Mouse (Mus musculus): ENCODE data around the gene Sprr2a1. TPM values are rescaled to one million over a fixed set of nuclear protein-coding genes. Genes with fewer than 3 reads are reported as not detected.
"Not testable (repeated sequence)": the region's sequence is repeated elsewhere in the genome, so short reads cannot be mapped to it uniquely, and the experiment has no call there.

Sprr2a1 gene
- polyA plus RNA-seq, 1 experiment, result not detected

DNA sequence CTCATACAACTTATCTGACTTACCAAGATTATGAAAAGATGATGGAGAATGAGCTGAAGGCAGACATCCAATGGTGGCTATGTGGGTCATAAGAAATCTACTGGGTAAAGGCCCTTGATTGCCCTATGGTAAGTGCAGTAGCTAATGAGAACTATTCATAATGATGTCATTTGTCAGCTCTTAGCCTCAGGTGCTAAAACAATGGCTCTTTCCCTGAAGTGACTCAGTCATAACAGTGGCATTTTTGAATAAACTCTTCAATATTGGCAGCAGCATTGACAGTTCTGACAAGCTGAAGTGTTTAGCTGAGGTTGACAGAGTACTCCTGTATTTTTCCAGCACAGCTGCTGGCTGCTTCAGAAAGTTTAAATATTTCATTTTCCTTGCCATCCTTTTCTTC lies 32.9 kb downstream of the Sprr2a1 start:
- not testable (repeated sequence) for H3K4me1 ChIP-seq (ENCODE audit: control insufficient read depth, insufficient read depth, insufficient read length, low read length); H3K4me3 ChIP-seq (ENCODE audit: insufficient read depth, low read depth, low read length); H3K27ac ChIP-seq (replicated peaks; ENCODE audit: low read depth, low read length)

DNA sequence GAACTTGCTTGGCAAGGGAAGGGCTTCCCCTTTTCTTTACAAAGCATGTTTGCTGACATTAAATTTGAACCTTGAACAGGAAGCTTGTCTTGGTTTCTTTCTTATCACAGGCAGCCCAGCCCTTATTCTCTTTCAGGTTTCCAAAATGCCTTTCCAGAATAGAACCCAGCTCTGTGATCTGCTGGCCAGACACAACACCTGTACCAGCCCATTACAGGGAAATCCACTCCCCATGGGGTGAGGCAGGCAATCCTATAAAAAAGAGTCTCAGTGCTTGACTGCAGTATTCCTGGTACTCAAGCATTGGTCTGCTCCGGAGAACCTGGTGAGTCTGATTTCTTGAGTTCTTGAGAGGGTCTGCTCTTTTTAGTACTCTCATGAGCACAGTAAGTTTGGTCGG lies 34.9 kb downstream of the Sprr2a1 start:
- not testable (repeated sequence) for H3K4me3 ChIP-seq (ENCODE audit: insufficient read depth, low read depth, low read length); H3K4me1 ChIP-seq (ENCODE audit: control insufficient read depth, insufficient read depth, insufficient read length, low read length); H3K27ac ChIP-seq (replicated peaks; ENCODE audit: low read depth, low read length)

DNA sequence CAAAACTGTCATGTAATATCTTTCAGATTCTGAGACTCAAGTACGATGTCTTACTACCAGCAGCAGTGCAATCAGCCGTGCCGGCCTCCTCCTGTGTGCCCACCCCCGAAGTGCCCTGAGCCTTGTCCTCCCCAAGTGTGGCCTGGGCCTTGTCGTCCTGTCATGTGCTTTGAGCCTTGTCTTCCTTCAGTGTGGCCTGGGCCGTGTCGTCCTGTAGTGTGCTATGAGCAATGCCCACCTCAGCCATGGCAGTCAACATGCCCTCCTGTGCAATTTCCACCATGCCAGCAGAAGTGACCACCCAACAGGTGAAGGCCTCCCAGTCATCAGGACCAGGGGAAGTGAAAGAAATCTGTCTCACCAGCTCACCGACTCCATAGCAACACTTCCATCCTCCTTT lies 38.3 kb downstream of the Sprr2a1 start:
- H3K4me3 ChIP-seq (ENCODE audit: insufficient read depth, low read depth, low read length); H3K4me1 ChIP-seq (ENCODE audit: control insufficient read depth, insufficient read depth, insufficient read length, low read length); H3K27ac ChIP-seq (replicated peaks; ENCODE audit: low read depth, low read length): not testable (repeated sequence)

DNA sequence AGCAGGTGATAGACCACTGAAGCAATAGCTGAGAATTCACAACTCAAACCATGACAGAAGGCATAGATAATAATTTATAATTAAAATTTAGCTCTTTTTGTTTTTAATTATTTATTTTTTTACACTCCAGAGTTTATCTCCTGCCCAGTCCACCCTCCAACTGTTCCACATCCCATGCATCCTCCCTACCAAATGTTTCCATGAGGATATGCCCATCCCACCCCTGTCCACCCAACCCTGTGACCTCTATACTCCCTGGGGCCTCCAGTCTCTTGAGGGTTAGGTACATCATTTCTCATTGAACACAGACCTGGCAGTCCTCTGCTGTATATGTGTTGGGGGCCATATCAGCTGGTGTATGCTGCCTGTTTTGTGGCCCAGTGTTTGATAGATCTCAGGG lies 42.9 kb downstream of the Sprr2a1 start:
- H3K27ac ChIP-seq (replicated peaks; ENCODE audit: low read depth, low read length); H3K4me3 ChIP-seq (ENCODE audit: insufficient read depth, low read depth, low read length); H3K4me1 ChIP-seq (ENCODE audit: control insufficient read depth, insufficient read depth, insufficient read length, low read length): not testable (repeated sequence)

DNA sequence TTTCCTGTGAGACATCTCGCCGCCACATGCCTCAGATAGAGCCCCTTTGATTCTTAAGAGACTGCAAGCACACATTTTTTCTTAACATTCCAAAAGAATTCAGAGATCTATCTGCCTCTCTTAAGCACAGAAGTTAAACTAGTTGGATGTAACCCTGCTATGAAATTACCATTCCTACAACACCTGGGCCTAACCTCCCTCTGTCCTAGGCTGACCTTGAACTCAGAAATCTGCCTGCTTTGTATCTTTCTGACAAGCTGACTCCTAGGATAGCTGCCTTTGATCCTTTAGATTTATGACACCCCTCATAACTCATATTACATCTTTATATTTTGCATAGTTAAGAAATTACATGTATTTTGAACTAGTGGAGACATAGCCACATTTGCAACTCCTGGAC lies 47.9 kb downstream of the Sprr2a1 start:
- H3K27ac ChIP-seq (replicated peaks; ENCODE audit: low read depth, low read length); H3K4me3 ChIP-seq (ENCODE audit: insufficient read depth, low read depth, low read length); H3K4me1 ChIP-seq (ENCODE audit: control insufficient read depth, insufficient read depth, insufficient read length, low read length): not testable (repeated sequence)

Other genes starting within 250 kb of the Sprr2a1 start
- not detected in 2 replicates for gene Pglyrp3, start 201.2 kb upstream of the Sprr2a1 start, polyA plus RNA-seq (2012; ENCODE audit: insufficient read depth, insufficient read length, missing spikeins)
- gene Lor, start 132.7 kb upstream of the Sprr2a1 start, polyA plus RNA-seq (2012; ENCODE audit: insufficient read depth, insufficient read length, missing spikeins), result 1.1 and 3.2 TPM in 2 replicates
- gene Prr9, start 91.9 kb upstream of the Sprr2a1 start, polyA plus RNA-seq (2012; ENCODE audit: insufficient read depth, insufficient read length, missing spikeins), result not detected in 2 replicates
- gene Lelp1, start 73.1 kb upstream of the Sprr2a1 start, polyA plus RNA-seq (2012; ENCODE audit: insufficient read depth, insufficient read length, missing spikeins), result not detected in 2 replicates
- gene Sprr2a2, start 121 bp downstream of the Sprr2a1 start, polyA plus RNA-seq (2012; ENCODE audit: insufficient read depth, insufficient read length, missing spikeins), result not detected in 2 replicates
- not detected in 2 replicates for gene Sprr2a3, start 69.6 kb downstream of the Sprr2a1 start, polyA plus RNA-seq (2012; ENCODE audit: insufficient read depth, insufficient read length, missing spikeins)
- gene Sprr2b, start 100.8 kb downstream of the Sprr2a1 start, polyA plus RNA-seq (2012; ENCODE audit: insufficient read depth, insufficient read length, missing spikeins), result not detected in 2 replicates
- gene Sprr2d, start 123.3 kb downstream of the Sprr2a1 start, polyA plus RNA-seq (2012; ENCODE audit: insufficient read depth, insufficient read length, missing spikeins), result not detected in 2 replicates
- gene Sprr2e, start 136.3 kb downstream of the Sprr2a1 start, polyA plus RNA-seq (2012; ENCODE audit: insufficient read depth, insufficient read length, missing spikeins), result not detected in 2 replicates
- gene Sprr2f, start 149.4 kb downstream of the Sprr2a1 start, polyA plus RNA-seq (2012; ENCODE audit: insufficient read depth, insufficient read length, missing spikeins), result not detected in 2 replicates
- gene Sprr2h, start 169.9 kb downstream of the Sprr2a1 start, polyA plus RNA-seq (2012; ENCODE audit: insufficient read depth, insufficient read length, missing spikeins), result not detected in 2 replicates
- not detected in 2 replicates for gene Sprr2i, start 192.2 kb downstream of the Sprr2a1 start, polyA plus RNA-seq (2012; ENCODE audit: insufficient read depth, insufficient read length, missing spikeins)
- gene Sprr2j-ps, start 202.3 kb downstream of the Sprr2a1 start, polyA plus RNA-seq (2012; ENCODE audit: insufficient read depth, insufficient read length, missing spikeins), result not detected in 2 replicates
- gene Gm9774, start 213.6 kb downstream of the Sprr2a1 start, polyA plus RNA-seq (2012; ENCODE audit: insufficient read depth, insufficient read length, missing spikeins), result 31.8 and 35.2 TPM in 2 replicates
- gene Sprr2k, start 216.8 kb downstream of the Sprr2a1 start, polyA plus RNA-seq (2012; ENCODE audit: insufficient read depth, insufficient read length, missing spikeins), result not detected in 2 replicates
- not detected in 2 replicates for gene Sprr1b, start 223.0 kb downstream of the Sprr2a1 start, polyA plus RNA-seq (2012; ENCODE audit: insufficient read depth, insufficient read length, missing spikeins)
- gene Sprr3, start 242.9 kb downstream of the Sprr2a1 start, polyA plus RNA-seq (2012; ENCODE audit: insufficient read depth, insufficient read length, missing spikeins), result not detected in 2 replicates